Mouse (Mus musculus) natural killer cell, adult 2 months (primary cell): ENCODE results near the gene Csf2rb2.
"Not testable (repeated sequence)": the region's sequence is repeated elsewhere in the genome, so short reads cannot be mapped to it uniquely, and the experiment has no call there.

Experiments used
- DNase-seq, 2 experiments: peaks; one replicate each; pipeline ENCODE4 v3.0.0; 2022; ENCODE audit warnings: low spot score in 2 of 2

Csf2rb2 gene

DNA sequence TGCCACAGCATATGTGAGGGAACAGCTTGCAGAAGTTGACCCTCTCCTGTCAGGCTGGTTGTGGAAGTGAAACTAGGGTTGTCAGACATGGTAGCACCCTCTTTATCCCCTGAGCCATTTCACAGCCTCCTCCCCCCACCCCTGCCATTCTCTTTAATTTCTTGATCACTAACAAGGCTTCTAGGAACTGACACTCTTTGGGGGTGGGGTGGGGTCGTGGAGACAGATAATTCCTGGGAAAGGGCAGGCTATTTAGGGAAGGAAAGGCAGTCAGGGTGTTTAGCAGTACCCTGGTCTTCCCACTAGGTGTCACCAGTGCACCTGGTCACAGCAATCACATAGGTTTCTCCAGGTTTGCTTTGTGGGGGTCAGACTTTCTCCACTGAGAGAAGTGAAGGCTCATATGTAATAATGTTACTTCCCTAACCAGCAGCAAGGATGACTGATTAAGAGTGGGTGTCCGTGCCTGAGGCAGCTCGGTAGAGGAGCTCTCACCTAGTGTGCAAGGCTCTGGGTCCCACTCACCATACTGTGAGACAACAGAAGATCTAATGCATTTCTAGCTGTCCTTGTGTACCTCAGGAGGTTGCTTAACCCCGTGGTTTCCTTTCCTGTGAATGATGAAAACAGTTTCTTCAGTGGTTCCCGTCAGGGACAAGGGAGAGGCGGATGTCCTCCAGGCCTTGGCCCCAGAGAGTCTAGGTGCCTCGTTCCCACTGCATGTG is 48.0 kb downstream of the Csf2rb2 start:
- peak; percentile 47 to 64 for DNase-seq

DNA sequence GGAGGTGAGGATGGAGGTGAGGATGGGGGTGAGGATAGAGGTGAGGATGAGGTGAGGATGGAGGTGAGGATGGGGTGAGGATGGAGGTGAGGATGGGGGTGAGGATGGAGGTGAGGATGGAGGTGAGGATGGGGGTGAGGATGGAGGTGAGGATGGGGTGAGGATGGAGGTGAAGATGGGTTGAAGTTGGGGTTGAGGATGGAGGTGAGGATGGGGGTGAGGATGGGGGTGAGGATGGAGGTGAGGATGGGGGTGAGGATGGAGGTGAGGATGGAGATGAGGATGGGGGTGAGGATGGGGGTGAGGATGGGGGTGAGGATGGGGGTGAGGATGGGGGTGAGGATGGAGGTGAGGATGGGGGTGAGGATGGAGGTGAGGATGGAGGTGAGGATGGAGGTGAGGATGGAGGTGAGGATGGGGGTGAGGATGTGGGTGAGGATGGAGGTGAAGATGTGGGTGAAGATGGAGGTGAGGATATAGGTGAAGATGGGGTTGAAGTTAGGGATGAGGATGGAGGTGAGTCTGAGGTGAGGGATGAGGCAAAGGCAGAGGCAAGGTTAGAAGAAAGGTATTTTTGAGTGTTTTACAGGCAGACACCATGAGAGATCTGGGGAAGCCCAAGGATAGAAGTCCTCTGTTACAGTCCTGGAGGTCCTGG is 48.8 kb downstream of the Csf2rb2 start:
- not testable (repeated sequence) for DNase-seq

DNA sequence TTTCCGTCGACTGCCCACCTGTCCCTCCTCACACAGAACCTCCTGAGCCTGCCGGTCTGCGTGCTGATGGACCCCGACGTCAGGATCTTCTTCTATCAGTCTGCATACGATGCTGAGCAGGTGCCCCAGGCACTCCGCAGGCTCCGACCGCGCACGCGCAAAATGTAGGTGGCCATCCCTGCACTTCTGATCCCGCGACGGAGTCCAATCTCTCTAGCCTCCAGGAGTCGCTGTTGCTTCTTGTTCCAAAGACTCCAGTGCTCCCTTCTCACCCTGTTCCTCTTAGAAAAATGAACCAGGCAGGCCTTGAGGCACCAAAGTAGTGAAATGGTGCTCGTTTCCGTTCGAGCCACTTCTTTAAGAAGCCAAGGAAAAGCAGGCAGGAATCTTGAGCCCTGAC is 50.8 kb downstream of the Csf2rb2 start:
- no peak for DNase-seq

DNA sequence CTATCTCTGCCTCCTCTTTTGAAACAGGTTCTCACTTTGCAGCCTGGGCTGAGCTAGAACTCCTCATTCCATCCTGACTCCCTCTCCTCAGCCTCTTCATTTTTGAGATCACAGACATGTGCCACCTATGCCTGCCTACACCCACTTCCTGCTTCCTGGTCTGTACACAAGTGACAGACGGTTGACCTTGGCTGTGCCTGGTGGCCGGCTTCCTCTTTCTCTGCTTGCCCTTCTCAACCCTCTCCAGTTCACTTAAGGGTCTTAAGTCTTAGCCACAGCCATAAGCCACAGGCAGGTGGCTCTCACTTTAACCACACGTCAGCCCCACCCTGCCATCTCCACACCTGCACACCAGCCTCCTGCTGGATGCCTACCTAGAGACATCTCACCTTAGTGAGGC is 57.1 kb downstream of the Csf2rb2 start:
- peak; percentile 66 to 74 for DNase-seq

DNA sequence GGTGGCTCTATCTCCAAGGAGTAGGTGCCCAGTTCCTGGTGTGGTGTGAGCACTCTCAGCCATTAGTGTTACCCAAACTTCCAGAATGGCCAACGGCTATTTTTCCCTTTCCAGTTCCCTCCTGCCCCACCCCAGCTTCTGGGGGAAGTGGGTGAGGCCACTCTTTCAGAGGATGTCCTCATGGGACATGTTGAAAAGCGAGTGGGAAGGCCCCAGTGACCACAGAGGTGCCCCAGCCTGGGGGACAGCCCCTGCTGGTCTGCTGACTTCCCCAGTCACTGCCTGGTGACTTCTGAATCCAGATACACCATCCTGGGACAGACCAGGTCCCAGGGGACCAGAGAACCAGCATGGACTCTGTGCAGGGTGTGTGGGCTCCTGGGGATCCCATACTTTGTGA is 57.9 kb downstream of the Csf2rb2 start:
- peak; percentile 51 to 60 for DNase-seq

DNA sequence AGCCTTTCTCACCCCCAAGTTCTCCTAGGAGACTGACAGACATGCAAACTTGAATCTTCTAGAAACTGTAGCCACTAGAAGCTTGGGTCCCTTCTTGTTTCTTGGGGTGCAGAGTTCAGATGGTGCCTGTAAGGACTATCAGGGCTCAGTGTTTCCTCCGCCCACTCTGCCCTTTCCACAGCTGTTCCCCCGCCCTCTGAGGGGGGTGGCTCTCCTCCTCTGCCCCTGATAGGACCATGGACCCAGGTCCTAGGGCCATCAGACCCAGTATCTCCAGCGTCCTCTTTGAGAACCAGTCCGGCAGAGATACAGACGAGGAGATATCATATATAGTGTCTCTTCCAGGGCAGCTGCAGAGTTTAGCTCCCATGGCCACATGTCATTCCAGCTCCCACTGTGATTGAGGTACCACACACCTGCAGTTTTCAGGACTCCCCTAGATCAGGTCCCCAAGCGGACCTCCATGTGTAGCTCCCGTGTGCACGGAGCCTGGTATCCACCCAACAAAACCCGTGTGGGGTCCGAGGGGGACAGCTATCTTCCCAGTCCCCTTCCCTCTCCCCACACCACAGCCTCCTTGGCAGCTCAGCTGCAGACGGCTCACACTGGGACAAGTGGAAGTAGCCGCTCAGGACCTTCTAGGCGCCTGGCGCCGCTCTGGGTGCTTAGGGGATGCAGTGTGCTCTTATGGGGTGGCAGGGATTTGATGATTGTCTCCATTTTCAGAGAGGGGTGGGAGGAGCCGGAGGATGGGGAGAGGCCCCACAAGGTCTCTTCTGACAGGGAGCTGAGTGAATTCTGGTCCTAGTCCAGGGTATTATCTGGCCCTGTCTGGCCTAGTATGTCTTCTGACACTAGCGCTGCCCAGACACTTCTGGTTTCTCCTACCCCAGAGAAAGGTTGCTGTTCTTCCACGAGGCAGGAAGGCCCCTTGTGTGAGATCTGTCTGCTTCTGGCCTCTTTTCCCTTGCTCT is 59.1 kb downstream of the Csf2rb2 start:
- DNase-seq, result no peak

DNA sequence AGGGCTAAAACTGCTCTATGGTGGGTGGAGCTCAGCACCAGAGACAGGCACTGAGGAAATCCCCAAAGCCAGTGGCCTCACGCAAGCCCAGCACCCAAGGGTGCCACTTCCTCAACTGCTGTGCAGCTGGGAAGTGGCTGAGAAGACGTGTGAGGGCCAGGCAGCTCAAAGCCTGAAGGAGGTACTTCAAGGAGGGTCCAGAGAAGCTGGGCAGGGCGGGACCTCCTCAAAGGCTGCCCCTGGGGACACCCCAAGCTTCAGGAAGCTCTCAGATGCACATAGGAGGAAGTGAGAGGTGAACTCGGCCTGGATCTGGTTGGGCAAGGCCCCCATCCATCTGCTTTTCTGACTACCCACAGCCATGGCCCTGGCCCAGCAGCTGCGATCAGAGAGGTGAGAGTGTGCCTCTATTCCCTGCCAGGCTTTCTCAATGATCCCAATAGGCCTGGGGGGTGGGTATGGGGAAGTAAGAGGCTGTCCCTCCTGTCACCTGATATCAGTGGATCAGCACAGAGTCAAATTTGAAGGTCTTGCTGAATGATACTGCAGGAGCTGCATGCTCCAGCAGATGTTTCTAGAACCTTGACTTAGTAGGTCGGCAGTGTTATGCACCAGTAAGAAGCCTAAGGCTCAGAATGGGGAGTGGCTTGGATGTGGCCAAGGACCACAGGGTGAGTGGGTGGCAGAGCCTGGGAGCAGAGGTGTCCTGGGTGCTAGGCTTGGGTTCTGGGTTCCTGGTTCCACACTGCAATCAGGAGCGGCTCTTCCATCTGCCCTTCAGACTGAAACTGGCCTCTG is 60.6 kb downstream of the Csf2rb2 start, which contains the start of gene Ncf4:
TSS of gene Ncf4 (plus strand) at position 107 of the 798 bp plus-strand sequence.
- DNase-seq, result peak; percentile 87 to 89

DNA sequence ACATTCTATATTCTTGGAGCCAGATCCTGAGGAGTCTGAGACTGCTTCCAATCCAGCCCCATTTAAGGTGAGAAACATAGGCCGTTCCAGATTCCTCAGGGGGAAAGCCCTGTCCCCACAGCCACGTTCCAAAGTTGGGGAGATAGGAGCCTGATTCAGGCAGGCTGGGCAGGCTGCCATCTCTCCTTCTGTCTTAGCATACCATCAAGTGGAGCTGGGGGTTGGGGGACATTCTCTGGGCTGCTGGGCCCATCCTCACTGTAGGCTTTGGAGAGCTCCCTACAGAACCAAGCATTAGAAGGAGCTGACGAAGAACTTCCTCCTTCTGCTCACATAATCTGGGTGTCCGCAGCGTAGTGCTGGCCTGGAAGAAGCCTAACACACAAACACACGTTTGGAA is 61.7 kb downstream of the Csf2rb2 start:
- DNase-seq, result no peak

DNA sequence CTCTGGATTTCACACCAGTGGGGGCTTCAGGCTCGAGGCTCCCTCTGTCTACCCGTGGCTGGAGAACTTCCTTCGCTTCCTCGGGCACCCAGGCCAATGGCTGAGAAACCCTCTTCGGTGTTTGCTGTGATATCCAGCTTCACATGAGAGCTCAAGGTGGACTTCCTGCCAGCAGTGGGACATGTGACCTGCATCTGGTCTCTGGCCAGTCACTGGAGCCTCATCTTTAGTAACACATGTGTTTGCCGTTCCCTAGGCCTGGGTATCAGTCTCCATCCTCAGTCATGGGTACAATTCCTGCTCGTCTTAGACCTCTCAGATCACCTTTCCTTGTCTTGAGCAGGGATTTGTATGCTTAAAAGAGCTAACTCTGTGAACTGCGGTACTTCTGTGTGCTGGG is 62.5 kb downstream of the Csf2rb2 start:
- DNase-seq, result no peak

DNA sequence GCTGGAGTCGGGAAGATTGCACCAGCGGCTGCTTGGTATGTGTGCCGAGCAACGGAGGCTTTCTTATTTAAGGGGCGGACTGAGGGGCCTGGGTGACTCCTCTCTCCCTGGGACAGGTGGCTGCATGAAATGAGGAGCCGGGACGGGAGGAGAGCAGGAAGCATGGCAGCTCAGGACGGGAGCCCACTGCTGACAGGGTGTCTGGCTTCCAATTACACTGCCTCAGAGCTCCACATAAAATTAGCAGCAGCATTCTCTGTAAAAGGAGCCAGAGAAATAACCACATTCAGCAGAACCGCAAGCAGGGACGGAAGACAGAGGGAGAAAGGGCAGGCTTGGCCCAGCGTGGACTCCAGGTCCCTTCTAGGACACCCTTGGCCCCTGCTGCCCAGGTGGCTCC is 64.2 kb downstream of the Csf2rb2 start:
- no peak for DNase-seq

DNA sequence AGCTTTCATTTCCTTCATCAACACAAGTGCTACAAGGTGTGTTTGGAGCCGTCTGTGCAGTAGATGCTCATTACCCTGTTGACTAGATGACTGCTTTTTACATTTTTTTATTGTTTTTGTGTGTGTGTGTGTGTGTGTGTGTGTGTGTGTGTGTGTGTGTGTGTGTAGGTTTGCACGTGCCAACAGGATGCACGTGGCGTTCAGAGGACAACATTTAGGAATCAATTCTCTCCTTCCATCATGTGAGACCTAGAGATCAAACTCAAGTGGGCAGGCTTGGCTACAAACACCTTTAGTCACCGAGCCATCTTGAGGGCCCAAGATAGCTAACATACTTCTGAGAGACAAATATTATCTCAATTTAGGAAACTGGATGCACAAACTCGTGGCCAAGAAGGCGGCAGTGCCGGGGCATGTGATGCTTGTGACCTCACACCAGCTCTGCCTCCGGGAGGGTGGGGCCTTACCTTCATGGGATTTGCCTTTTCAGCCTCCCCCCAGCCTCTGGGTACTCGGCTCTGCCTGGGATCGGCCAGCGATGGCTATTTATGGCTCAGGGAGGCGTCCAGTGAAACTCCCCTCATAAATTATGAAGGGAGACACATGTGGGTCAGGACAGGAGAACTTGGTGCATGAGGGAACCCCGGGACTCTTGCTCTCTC is 65.4 kb downstream of the Csf2rb2 start:
- DNase-seq, result no peak

DNA sequence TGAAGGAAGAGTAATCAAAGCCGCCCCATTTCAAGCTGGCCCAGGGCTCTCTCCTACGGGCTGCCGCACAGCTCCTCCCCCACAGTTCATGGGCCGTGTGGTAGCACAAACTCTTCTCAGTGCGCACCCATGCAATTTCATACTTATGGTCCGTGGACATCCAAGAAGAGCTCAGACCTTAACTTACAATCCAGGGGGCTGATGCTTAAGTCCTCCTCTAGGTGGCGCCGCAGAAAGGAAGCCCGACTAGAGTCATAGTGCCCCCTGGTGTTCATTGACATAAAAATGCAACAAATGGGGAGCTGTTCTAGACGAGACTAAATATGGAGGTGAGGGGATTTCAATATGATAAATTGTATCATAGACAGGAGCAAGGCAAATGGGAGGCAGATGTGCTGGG is 66.1 kb downstream of the Csf2rb2 start:
- DNase-seq, result peak; percentile 68 to 78

DNA sequence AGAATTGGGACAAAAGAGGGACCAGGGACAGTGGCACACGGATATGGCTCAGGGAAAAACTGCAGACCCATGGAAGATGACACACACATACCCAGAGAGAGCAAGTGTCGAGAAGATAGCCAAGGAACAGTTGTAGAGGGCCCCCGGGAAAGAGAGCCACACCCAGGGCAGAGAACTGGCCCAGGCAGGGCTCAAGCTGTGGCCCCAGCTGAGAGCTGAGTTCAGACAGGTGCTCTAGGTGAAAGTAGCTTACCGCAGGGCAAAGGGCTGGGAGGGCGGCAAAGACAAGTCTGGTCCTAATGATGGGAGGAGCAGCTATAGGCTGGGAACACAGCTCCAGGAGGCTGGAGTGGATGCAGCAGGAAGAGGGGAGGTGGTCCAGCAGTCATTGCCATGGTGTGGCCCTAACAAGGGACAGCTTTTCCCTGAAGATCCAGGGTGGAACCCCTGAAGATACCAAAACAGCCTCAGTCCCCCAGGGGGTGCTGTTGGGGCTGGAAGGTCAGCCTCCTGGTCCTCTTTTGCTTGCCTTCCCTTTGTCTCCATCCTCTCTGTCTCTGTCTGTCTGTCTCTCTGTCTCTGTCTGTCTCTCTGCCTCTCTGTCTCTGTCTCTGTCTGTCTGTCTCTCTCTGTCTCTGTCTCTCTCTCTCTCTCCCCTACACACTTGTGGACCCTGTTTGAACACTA is 70.6 kb downstream of the Csf2rb2 start:
- DNase-seq, result no peak
